12 mouse cellular contexts compared by ENCODE assay signal in the genomic region with DNA sequence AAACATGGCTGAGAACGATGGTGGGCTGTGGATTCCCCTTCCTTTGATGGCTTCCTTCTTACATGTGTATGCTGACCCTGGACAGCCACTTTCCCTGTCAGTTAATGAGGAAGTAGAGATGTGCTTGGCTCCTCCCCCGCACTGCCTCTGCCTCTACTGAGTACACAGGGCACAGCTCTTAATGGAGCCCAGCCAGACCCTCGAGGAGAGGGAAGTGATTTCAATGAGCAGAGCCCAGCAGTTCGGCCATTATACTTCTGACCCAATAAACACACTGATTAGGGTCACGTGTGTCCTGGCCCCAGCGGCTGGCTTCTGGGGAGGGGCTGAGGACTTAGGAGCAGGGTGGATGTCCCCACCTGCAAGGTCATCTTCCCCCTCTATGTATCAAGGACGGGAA. TPM values are rescaled to one million over a fixed set of nuclear protein-coding genes. Genes with fewer than 3 reads are reported as not detected.
DNase-seq lines count a peak whose midpoint lies in the region; ATAC-seq lines count a peak whose summit lies in the region.
"Had no signal": no experiment of that assay in that cellular context is flagged by ENCODE, and none has a peak within 500 bp of the region (broad histone marks: within the 10 kb centered on the region; RNA-seq: fewer than 3 reads in every experiment).

No protein-coding gene starts in this region.

- peak; percentile 64 to 68 for DNase-seq in lung, adult 18-20 months
- no peak for DNase-seq in lung, postnatal 14 days
- peak; percentile 44 for DNase-seq in embryo, embryonic 10.5 days (ENCODE audit: low spot score)
- DNase-seq in limb, embryonic 11.5 days (ENCODE audit: low spot score): peak; percentile 37
- DNase-seq in retina, embryonic 14.5 days (ENCODE audit: low spot score): peak; percentile 48
- DNase-seq in ovary, adult 18-20 months (ENCODE audit: low spot score): no peak
- DNase-seq in cerebellum, adult 9-11 months: no peak
- DNase-seq: heart, postnatal 36 days; liver, embryonic 13.5 days had no signal

- H3K4me2 ChIP-seq in limb, embryonic 11.5 days (ENCODE audit: low read depth, severe bottlenecking): no peak overlapping the region
- H3K4me2 ChIP-seq: embryonic facial prominence, embryonic 15.5 days; liver, embryonic 13.5 days had no signal

- 27% methylated on average over 7 of the region's 7 CpGs for WGBS in limb, embryonic 11.5 days

- peaks cover 10% of the 10 kb centered on the region for H3K36me3 ChIP-seq in limb, embryonic 11.5 days (ENCODE audit: control insufficient read depth, insufficient read depth, low read length)

- H3K9me3 ChIP-seq in limb, embryonic 11.5 days (ENCODE audit: control insufficient read depth, low read length): no peaks in the 10 kb centered on the region
- H3K9me3 ChIP-seq: embryonic facial prominence, embryonic 15.5 days; liver, embryonic 13.5 days had no signal

- no peak overlapping the region for H3K9ac ChIP-seq in limb, embryonic 11.5 days (ENCODE audit: low read length)
- H3K9ac ChIP-seq: embryonic facial prominence, embryonic 15.5 days; liver, embryonic 13.5 days had no signal

- peaks cover 21% of the 10 kb centered on the region for H3K4me1 ChIP-seq in limb, embryonic 11.5 days (ENCODE audit: control insufficient read depth, insufficient read depth, low read length)

- no peaks in the 10 kb centered on the region for H3K27me3 ChIP-seq in limb, embryonic 11.5 days (ENCODE audit: control insufficient read depth, insufficient read depth, low read length)

- H3K27ac ChIP-seq in limb, embryonic 11.5 days (replicated peaks; ENCODE audit: low read depth, low read length): peak overlapping the region; percentile 10; the same call in 1 of the 2 replicates
- H3K27ac ChIP-seq: liver, embryonic 13.5 days had no signal

- H3K4me3 ChIP-seq in limb, embryonic 11.5 days (ENCODE audit: low read depth, low read length): no peak overlapping the region
- H3K4me3 ChIP-seq: embryonic facial prominence, embryonic 15.5 days; liver, embryonic 13.5 days had no signal

- ATAC-seq in limb, embryonic 11.5 days (ENCODE audit: insufficient number of reproducible peaks, low FRiP score, low TSS enrichment, low read depth): no peak
- ATAC-seq in inflammation-experienced regulatory T-cells, adult 6 months: no peak
- ATAC-seq: Patski had no signal

RNA-seq across cellular contexts. Expression of gene Cpne5, which starts 7.8 kb away (rescaled TPM):
- 3.0 and 4.1 TPM in 2 replicates for polyA plus RNA-seq in limb, embryonic 11.5 days (2014; fragmentation: Nextera tagmentation; extraction: Ambion mirVana)
- 1 to 10 TPM in 2 of 3 experiments, under 1 TPM in 1; 0.59 to 2.4 (median 1.7) TPM for polyA plus RNA-seq in inflammation-experienced regulatory T-cells, adult 6 months (2017; shearing (Covaris generic))

RNA-seq across cellular contexts. Expression of gene Ppil1, which starts 18.3 kb away (rescaled TPM):
- polyA plus RNA-seq in limb, embryonic 11.5 days (2014; fragmentation: Nextera tagmentation; extraction: Ambion mirVana): 201 and 206 TPM in 2 replicates
- 100 to 1,000 TPM in 1 of 3 experiments, 10 to 100 TPM in 2; 59.0 to 107 (median 62.4) TPM for polyA plus RNA-seq in inflammation-experienced regulatory T-cells, adult 6 months (2017; shearing (Covaris generic))

RNA-seq across cellular contexts. Expression of gene BC004004, which starts 22.9 kb away (rescaled TPM):
- 50.0 and 51.5 TPM in 2 replicates for polyA plus RNA-seq in limb, embryonic 11.5 days (2014; fragmentation: Nextera tagmentation; extraction: Ambion mirVana)
- polyA plus RNA-seq in inflammation-experienced regulatory T-cells, adult 6 months (2017; shearing (Covaris generic)): 100 to 1,000 TPM; 120 to 122 (median 120) TPM

Comparison
In these comparisons a context has a peak if more than half of its experiments do, and no peak if none do; other contexts are left out.
1. DNase-seq: peak in lung, adult 18-20 months (2 of 2), embryo, embryonic 10.5 days (single experiment), limb, embryonic 11.5 days (single experiment) and retina, embryonic 14.5 days (single experiment); none in lung, postnatal 14 days (single experiment), ovary, adult 18-20 months (single experiment) and cerebellum, adult 9-11 months (single experiment).